Mouse (Mus musculus) heart, embryonic 12.5 days (tissue): ENCODE data around the gene Itga6. TPM values are rescaled to one million over a fixed set of nuclear protein-coding genes. Genes with fewer than 3 reads are reported as not detected.
A peak's percentile ranks its signal among the peaks of the same experiment; 100 is the strongest.

Experiments used
- ATAC-seq: fragments of 200-750 bp; cut with Nextera tagmentation; 2 replicates; pipeline ENCODE4 v1.8.0; 2017; ENCODE audit warnings: moderate TSS enrichment, moderate library complexity; ENCODE audit not compliant: insufficient number of reproducible peaks, low FRiP score
- H3K27ac ChIP-seq: fragments of 300-500 bp; sonication (generic); 2 replicates; pipeline ENCODE4 v1.5.1; 2016; ENCODE audit warnings: mild to moderate bottlenecking, moderate library complexity; ENCODE audit not compliant: poor library complexity, severe bottlenecking
- H3K27me3 ChIP-seq: fragments of 300-500 bp; sonication (generic); replicated peaks from 2 replicates; pipeline ENCODE4 v1.6.1; 2016; ENCODE audit warnings: mild to moderate bottlenecking, moderate library complexity
- H3K36me3 ChIP-seq: fragments of 300-500 bp; sonication (generic); 2 replicates; pipeline ENCODE4 v1.6.1; 2016; ENCODE audit warnings: mild to moderate bottlenecking, moderate library complexity
- H3K4me1 ChIP-seq: fragments of 300-500 bp; sonication (generic); replicated peaks from 2 replicates; pipeline ENCODE4 v1.6.1; 2016; ENCODE audit warnings: mild to moderate bottlenecking
- H3K4me2 ChIP-seq: fragments of 300-500 bp; sonication (generic); 2 replicates; pipeline ENCODE4 v1.6.1; 2016; ENCODE audit warnings: mild to moderate bottlenecking, moderate library complexity
- H3K4me3 ChIP-seq: fragments of 300-500 bp; sonication (generic); 2 replicates; pipeline ENCODE4 v1.5.1; 2016; ENCODE audit warnings: mild to moderate bottlenecking
- H3K9ac ChIP-seq: fragments of 300-500 bp; sonication (generic); 2 replicates; pipeline ENCODE4 v1.6.1; 2016; ENCODE audit warnings: mild to moderate bottlenecking, moderate library complexity
- H3K9me3 ChIP-seq: fragments of 300-500 bp; sonication (generic); replicated peaks from 2 replicates; pipeline ENCODE4 v1.6.1; 2016; ENCODE audit warnings: mild to moderate bottlenecking, moderate library complexity
- WGBS: fragments of 180-500 bp; shearing (Covaris S2); methylation state at CpG from one replicate; pipeline ENCODE4 v1.1.7; 2016; 5-methylcytosine and 5-hydroxymethylcytosine counted together
- polyA plus RNA-seq: library from polyadenylated mRNA; unstranded; fragments of >200 nt; fragmentation: Nextera tagmentation; extraction: Ambion mirVana; gene quantifications from 2 replicates; pipeline ENCODE4 v1.2.1, GENCODE M21; 2016

The Itga6 gene
- polyA plus RNA-seq, 1 experiment from 2014 or later = 115 TPM

- Histone ChIP-seq H3K27me3 (no peaks in the 10 kb centered on the region), H3K9me3 (0 out of 2 replicates have a peak, but pooled peaks cover 2% of the 10 kb centered on the region), H3K4me1 (peaks cover 12% of the 10 kb centered on the region), H3K36me3 (no peaks in the 10 kb centered on the region), H3K4me2 (no peak overlapping the region), H3K9ac (no peak overlapping the region), H3K4me3 (no peak overlapping the region), H3K27ac (no peak overlapping the region)
- WGBS = 66% methylated on average over 9 of the region's 9 CpGs
- no peak for ATAC-seq
Observed at GRCm38 (mm10) chr2:71734792-71735392, 10.5 kb upstream of the Itga6 start.

GRCm38 (mm10) chr2:71735541-71736159, 9.8 kb upstream of the Itga6 start:
- H3K9me3 ChIP-seq = 0 out of 2 replicates have a peak, but pooled peaks cover 2% of the 10 kb centered on the region
- H3K9ac ChIP-seq = no peak overlapping the region
- peaks cover 4% of the 10 kb centered on the region; the same call in 1 of the 2 replicates for H3K4me1 ChIP-seq
- 82% methylated on average over 17 of the region's 17 CpGs for WGBS
- no peaks in the 10 kb centered on the region for H3K27me3 ChIP-seq
- no peak overlapping the region for H3K4me2 ChIP-seq
- no peaks in the 10 kb centered on the region for H3K36me3 ChIP-seq
- H3K27ac ChIP-seq = no peak overlapping the region
- H3K4me3 ChIP-seq = no peak overlapping the region
- no peak for ATAC-seq

GRCm38 (mm10) chr2:71736213-71736612, 9.2 kb upstream of the Itga6 start:
- H3K9me3 ChIP-seq = 0 out of 2 replicates have a peak, but pooled peaks cover 2% of the 10 kb centered on the region
- H3K36me3 ChIP-seq = no peaks in the 10 kb centered on the region

GRCm38 (mm10) chr2:71739173-71739860, 6.1 kb upstream of the Itga6 start:
- H3K27ac ChIP-seq = no peak overlapping the region
- ATAC-seq = no peak
- H3K27me3 ChIP-seq = no peaks in the 10 kb centered on the region
- no peaks in the 10 kb centered on the region for H3K36me3 ChIP-seq
- H3K4me3 ChIP-seq = no peak overlapping the region
- H3K4me1 ChIP-seq = peaks cover 17% of the 10 kb centered on the region
- no peak overlapping the region for H3K9ac ChIP-seq
- H3K4me2 ChIP-seq = no peak overlapping the region
- 67% methylated on average over 9 of the region's 9 CpGs for WGBS
- 0 out of 2 replicates have a peak, but pooled peaks cover 2% of the 10 kb centered on the region for H3K9me3 ChIP-seq

More at GRCm38 (mm10) chr2:71736213-71736612, 9.2 kb upstream of the Itga6 start:
- H3K27ac ChIP-seq = no peak overlapping the region
- no peak overlapping the region for H3K9ac ChIP-seq
- no peak overlapping the region for H3K4me3 ChIP-seq
- 0 out of 2 replicates have a peak, but pooled peaks cover 4% of the 10 kb centered on the region for H3K4me1 ChIP-seq
- H3K27me3 ChIP-seq = no peaks in the 10 kb centered on the region
- no peak for ATAC-seq
- 90% methylated on average over 2 of the region's 2 CpGs for WGBS
- H3K4me2 ChIP-seq = no peak overlapping the region

- no peak overlapping the region for H3K4me2 ChIP-seq
- H3K27ac ChIP-seq = no peak overlapping the region
- H3K4me3 ChIP-seq = no peak overlapping the region
- no peak overlapping the region for H3K9ac ChIP-seq
- 90% methylated on average over 4 of the region's 4 CpGs for WGBS
- no peaks in the 10 kb centered on the region for H3K36me3 ChIP-seq
- H3K4me1 ChIP-seq = peaks cover 42% of the 10 kb centered on the region
- no peak for ATAC-seq
- H3K9me3 ChIP-seq = no peaks in the 10 kb centered on the region
- no peaks in the 10 kb centered on the region for H3K27me3 ChIP-seq
Observed at GRCm38 (mm10) chr2:71742557-71742956, 2.9 kb upstream of the Itga6 start.

GRCm38 (mm10) chr2:71743377-71743776, 2.0 kb upstream of the Itga6 start:
- H3K9ac ChIP-seq = no peak overlapping the region
- WGBS = 46% methylated on average over 7 of the region's 7 CpGs
- H3K4me3 ChIP-seq = no peak overlapping the region
- H3K9me3 ChIP-seq = no peaks in the 10 kb centered on the region
- peaks cover 42% of the 10 kb centered on the region for H3K4me1 ChIP-seq
- no peak overlapping the region for H3K4me2 ChIP-seq
- ATAC-seq = no peak
- H3K27me3 ChIP-seq = no peaks in the 10 kb centered on the region
- H3K36me3 ChIP-seq = no peaks in the 10 kb centered on the region
- 0 out of 2 replicates have a peak overlapping the region, but pooled peaks have one; percentile 2 for H3K27ac ChIP-seq

GRCm38 (mm10) chr2:71744320-71744719, 1.1 kb upstream of the Itga6 start:
- ATAC-seq = no peak
- Histone ChIP-seq H3K4me1 (peaks cover 41% of the 10 kb centered on the region), H3K27ac (peak overlapping the region; percentile 88), H3K36me3 (no peaks in the 10 kb centered on the region), H3K9ac (peak overlapping the region; percentile 40; the same call in 1 of the 2 replicates), H3K9me3 (no peaks in the 10 kb centered on the region), H3K4me2 (no peak overlapping the region), H3K27me3 (no peaks in the 10 kb centered on the region), H3K4me3 (no peak overlapping the region)
- WGBS = 17% methylated on average over 9 of the region's 9 CpGs

- peak overlapping the region; percentile 88 for H3K27ac ChIP-seq
- 7% methylated on average over 11 of the region's 11 CpGs for WGBS
- no peaks in the 10 kb centered on the region for H3K36me3 ChIP-seq
- no peaks in the 10 kb centered on the region for H3K27me3 ChIP-seq
- H3K9ac ChIP-seq = peak overlapping the region; percentile 40; the same call in 1 of the 2 replicates
- no peaks in the 10 kb centered on the region for H3K9me3 ChIP-seq
- peaks cover 42% of the 10 kb centered on the region for H3K4me1 ChIP-seq
- peak; percentile 71 for ATAC-seq
- no peak overlapping the region for H3K4me3 ChIP-seq
- peak overlapping the region; percentile 38 for H3K4me2 ChIP-seq
Observed at GRCm38 (mm10) chr2:71744861-71745507, 432 bp upstream of the Itga6 start.

GRCm38 (mm10) chr2:71748451-71748850, 3.0 kb downstream of the Itga6 start:
- Histone ChIP-seq H3K4me3 (no peak overlapping the region), H3K27me3 (no peaks in the 10 kb centered on the region), H3K9me3 (no peaks in the 10 kb centered on the region), H3K9ac (no peak overlapping the region), H3K36me3 (no peaks in the 10 kb centered on the region), H3K4me2 (no peak overlapping the region), H3K4me1 (peaks cover 39% of the 10 kb centered on the region), H3K27ac (no peak overlapping the region)
- no peak for ATAC-seq
- WGBS = 87% methylated on average over 5 of the region's 5 CpGs

- no peaks in the 10 kb centered on the region for H3K36me3 ChIP-seq
- 62% methylated on average over 13 of the region's 13 CpGs for WGBS
- H3K27ac ChIP-seq = no peak overlapping the region
- H3K27me3 ChIP-seq = no peaks in the 10 kb centered on the region
- H3K4me2 ChIP-seq = 0 out of 2 replicates have a peak overlapping the region, but pooled peaks have one; percentile 4
- H3K9ac ChIP-seq = no peak overlapping the region
- no peaks in the 10 kb centered on the region for H3K9me3 ChIP-seq
- ATAC-seq = no peak
- no peak overlapping the region for H3K4me3 ChIP-seq
- peaks cover 30% of the 10 kb centered on the region for H3K4me1 ChIP-seq
Observed at GRCm38 (mm10) chr2:71749367-71750086, 4.1 kb downstream of the Itga6 start.
